Mouse (Mus musculus): ENCODE measurements around the gene Rfx7. TPM values are rescaled to one million over a fixed set of nuclear protein-coding genes. Genes with fewer than 3 reads are reported as not detected.
A peak's percentile ranks its signal among the peaks of the same experiment; 100 is the strongest.
"Not testable (repeated sequence)": the region's sequence is repeated elsewhere in the genome, so short reads cannot be mapped to it uniquely, and the experiment has no call there.

Gene Rfx7
- total RNA-seq, 2 experiments from 2014 or later: 19.4 to 22.8 TPM

DNA sequence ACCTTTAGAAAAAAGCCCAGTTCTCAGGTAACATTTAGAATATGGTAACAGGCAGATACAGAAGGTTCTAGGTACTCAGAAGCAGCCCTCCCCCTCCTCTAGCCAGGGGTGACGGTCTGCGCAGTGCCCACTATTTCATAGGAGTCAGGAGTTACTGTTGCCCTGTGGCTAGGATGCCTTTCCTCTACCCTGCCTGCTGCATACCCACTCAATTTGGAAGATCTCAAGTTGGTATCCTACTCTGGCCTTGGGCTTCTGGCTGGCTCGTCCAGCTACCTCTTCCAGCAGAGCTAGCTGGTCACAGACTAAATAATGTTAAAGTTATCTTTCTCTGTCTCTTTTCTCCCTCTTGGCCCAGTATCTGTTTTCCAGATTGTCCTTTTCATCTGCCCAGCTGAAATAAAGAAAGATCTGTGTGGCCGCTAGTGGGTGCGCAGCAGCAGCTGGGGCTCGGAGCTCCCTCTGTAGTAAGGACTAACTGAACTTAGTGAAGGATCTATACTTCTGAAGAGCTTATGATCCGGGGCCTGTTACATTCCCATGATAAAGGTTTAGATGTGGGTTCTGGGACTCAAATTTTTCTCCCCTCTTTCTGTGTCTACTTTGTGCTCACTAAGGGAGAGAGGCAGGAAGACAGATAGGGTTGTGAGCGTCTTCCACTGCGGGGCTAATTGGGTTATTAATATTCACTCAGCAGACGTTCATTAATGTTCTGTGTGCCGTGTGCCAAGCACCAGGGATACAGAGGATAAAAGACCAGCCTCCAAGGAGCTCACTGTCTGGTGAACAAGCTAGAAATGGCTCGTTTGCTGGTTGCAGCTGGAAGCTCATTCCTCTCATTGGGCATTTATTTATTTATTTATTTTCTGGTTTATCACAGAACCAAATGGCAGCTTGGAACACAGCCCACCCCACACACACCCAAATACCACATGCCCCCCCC lies 132.6 kb downstream of the Rfx7 start:
- DNase-seq: peak in 1 of 2 experiments; percentile 31

DNA sequence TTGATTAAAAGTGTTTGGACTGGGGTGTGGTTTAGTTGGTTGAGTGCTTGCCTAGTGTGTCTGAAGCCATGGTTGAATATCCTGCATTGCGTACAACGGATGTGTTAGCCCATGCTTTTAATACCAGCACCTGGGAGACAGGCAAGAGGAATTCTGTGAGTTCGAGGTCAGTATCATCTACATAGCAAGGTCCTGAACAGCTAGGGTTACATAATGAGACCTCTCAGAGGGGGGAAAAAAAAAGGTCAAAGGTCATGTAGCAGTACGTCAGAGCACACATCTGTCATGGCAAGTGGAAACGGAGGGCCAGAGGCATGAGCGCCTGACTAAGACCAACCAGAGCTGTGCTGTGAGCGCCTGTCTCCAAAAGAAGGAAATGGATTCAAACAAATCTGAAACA lies 133.5 kb downstream of the Rfx7 start:
- peak in 1 of 2 experiments; percentile 21 for DNase-seq

DNA sequence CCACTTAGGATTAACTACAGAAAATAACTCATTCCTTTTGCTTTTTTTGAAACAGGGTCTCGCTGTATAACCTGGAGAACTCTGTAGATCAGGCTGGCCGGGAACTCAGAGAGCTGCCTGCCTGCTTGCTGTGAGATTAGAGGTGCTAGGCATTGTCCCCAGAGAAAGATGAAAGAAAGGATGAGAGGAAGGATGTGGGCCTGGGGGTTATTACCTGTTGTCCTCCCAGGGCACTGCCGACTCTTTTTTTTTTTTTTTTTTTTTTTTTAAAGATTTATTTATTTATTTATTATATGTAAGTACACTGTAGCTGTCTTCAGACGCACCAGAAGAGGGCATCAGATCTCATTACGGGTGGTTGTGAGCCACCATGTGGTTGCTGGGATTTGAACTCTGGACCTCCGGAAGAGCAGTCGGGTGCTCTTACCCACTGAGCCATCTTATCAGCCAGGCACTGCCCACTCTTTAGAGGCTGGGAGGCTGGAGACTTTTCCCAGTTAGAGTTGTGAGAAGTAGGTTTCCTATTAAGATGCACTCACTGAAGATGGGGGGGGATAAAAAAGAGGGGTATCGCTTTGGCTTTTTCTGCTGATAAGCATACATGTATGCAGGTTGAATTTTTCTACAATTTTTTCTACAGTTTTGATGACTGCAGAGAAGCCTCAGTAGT lies 134.4 kb downstream of the Rfx7 start:
- DNase-seq: not testable (repeated sequence)

DNA sequence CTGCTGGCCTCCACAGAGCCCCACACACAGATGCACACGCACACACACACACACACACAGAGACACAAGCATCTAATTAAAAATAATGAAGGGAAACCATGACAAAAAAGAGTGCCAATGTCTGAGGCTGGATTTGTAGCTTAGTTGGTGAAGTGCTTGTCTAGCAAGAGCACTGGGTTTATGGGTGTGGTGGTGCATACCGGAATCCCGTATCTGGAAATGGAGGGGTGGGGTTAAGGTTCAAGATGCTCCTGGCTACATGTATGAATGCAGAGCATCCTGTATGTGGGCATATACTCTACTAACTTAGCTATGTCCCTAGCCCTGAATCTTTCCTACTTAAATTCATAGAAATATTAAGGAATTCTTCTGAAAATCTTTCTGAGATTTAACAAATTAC lies 135.1 kb downstream of the Rfx7 start:
- no peak for DNase-seq

DNA sequence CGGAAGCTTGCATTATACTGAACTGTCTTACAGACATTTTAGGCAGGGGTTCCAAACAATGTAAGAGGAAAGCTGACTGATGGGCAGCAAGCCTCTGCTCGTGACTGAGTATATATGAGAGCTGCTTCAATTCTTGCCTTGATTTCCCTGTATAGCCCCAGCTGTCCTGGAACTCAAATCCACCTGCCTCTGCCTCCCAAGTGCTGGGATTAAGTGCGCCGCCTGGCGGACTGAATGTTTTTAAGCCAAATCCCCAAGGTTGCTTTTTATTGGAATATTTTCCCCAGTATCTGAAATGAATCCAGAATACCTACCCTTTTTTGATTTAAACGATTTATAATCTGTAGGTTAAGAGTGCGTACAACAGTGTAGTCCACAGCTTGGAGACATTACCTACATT lies 137.3 kb downstream of the Rfx7 start:
- DNase-seq: peak in 1 of 2 experiments; percentile 42

DNA sequence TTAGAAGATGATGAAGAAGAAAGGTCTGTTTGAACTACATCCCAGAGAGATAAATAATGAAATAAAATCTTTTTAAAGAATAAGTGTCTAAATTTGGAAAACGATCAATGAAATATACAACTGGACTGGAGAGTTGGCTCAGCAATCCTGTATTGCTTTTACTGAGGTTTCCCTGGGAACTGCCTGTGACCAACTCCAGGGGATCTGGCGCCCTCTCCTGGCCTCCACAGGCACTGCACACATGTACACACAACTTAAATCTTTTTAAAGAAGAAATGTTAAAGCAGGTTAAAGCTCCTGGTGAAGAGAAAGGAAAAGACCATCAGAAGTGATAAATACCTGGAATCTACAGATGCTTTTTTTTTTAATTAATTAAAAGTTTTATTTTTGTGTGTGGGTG lies 140.3 kb downstream of the Rfx7 start:
- peak; percentile 81 to 88 for DNase-seq

Small RNA genes within 50 kb of the gene (microRNA-seq; reads per million reads assigned to microRNA genes)
- not detected for gene Gm28010

Other genes with a start within 250 kb of the Rfx7 start
- gene Mns1, start 94.2 kb upstream of the Rfx7 start, total RNA-seq (2021): 1 to 10 TPM; 2.7 to 4.0 TPM
- gene Tex9, start 40.0 kb upstream of the Rfx7 start, total RNA-seq (2021): 1 to 10 TPM; 4.0 to 4.7 TPM
- 100 to 1,000 TPM; 431 to 435 TPM for gene Nedd4, start 130.1 kb downstream of the Rfx7 start, total RNA-seq (2021)